Mouse (Mus musculus) midbrain, embryonic 14.5 days (tissue): ENCODE measurements at regions not wholly inside any gene's neighbourhood (a gene's known extent, or its start where the extent isn't known, plus 50 kb on each side); places are given as distances from the start of the nearest gene placed in this dataset.
A peak's percentile ranks its signal among the peaks of the same experiment; 100 is the strongest.

Experiments used
- ATAC-seq: fragments of 200-750 bp; cut with Nextera tagmentation; 2 replicates; pipeline ENCODE4 v1.8.0; 2017; ENCODE audit warnings: moderate number of reproducible peaks, moderate library complexity; ENCODE audit not compliant: low FRiP score, low TSS enrichment
- DNase-seq: peaks from one replicate; pipeline ENCODE4 v3.0.0-alpha.2; 2015
- H3K27ac ChIP-seq: fragments of 300-500 bp; sonication (generic); replicated peaks from 2 replicates; pipeline ENCODE4 v1.5.1; 2014; ENCODE audit warnings: mild to moderate bottlenecking, low read depth, low read length, moderate library complexity
- H3K27me3 ChIP-seq: fragments of 300-500 bp; sonication (generic); 2 replicates; pipeline ENCODE4 v1.6.1; 2014; ENCODE audit warnings: low read length, control low read depth, mixed read lengths; ENCODE audit not compliant: control insufficient read depth, insufficient read depth
- H3K36me3 ChIP-seq: fragments of 300-500 bp; sonication (generic); 2 replicates; pipeline ENCODE4 v1.6.1; 2014; ENCODE audit warnings: low read length, control low read depth; ENCODE audit not compliant: control insufficient read depth, insufficient read depth
- H3K4me1 ChIP-seq: fragments of 300-500 bp; sonication (generic); 2 replicates; pipeline ENCODE4 v1.6.1; 2014; ENCODE audit warnings: mild to moderate bottlenecking, antibody characterized with exemption, low read length, control low read depth; ENCODE audit not compliant: control insufficient read depth, insufficient read depth
- H3K4me2 ChIP-seq: fragments of 300-500 bp; sonication (generic); 2 replicates; pipeline ENCODE4 v1.6.1; 2014; ENCODE audit warnings: mild to moderate bottlenecking, low read length, moderate library complexity
- H3K4me3 ChIP-seq: fragments of 300-500 bp; sonication (generic); replicated peaks from 2 replicates; pipeline ENCODE4 v1.5.1; 2014; ENCODE audit warnings: low read depth, low read length
- H3K9ac ChIP-seq: fragments of 300-500 bp; sonication (generic); replicated peaks from 2 replicates; pipeline ENCODE4 v1.6.1; 2014; ENCODE audit warnings: mild to moderate bottlenecking, low read length, moderate library complexity
- H3K9me3 ChIP-seq: fragments of 300-500 bp; sonication (generic); 2 replicates; pipeline ENCODE4 v1.6.1; 2016; ENCODE audit warnings: low read length, control low read depth, mixed read lengths; ENCODE audit not compliant: control insufficient read depth
- WGBS: fragments of 180-500 bp; shearing (Covaris S2); extraction: QIAGEN DNeasy Blood & Tissue Kit; methylation state at CpG from one replicate; pipeline ENCODE4 v1.1.7; 2014; 5-methylcytosine and 5-hydroxymethylcytosine counted together

GRCm38 (mm10) chr17:92159325-92159724 is 1039.5 kb upstream of the Adcyap1 start:
- Histone ChIP-seq H3K27ac (no peak overlapping the region), H3K36me3 (no peaks in the 10 kb centered on the region), H3K4me1 (no peaks in the 10 kb centered on the region), H3K9ac (no peak overlapping the region), H3K4me2 (no peak overlapping the region), H3K4me3 (no peak overlapping the region), H3K27me3 (no peaks in the 10 kb centered on the region), H3K9me3 (no peaks in the 10 kb centered on the region)
- no peak for DNase-seq
- no peak for ATAC-seq
- 62% methylated on average over 1 of the region's 1 CpGs for WGBS

DNA sequence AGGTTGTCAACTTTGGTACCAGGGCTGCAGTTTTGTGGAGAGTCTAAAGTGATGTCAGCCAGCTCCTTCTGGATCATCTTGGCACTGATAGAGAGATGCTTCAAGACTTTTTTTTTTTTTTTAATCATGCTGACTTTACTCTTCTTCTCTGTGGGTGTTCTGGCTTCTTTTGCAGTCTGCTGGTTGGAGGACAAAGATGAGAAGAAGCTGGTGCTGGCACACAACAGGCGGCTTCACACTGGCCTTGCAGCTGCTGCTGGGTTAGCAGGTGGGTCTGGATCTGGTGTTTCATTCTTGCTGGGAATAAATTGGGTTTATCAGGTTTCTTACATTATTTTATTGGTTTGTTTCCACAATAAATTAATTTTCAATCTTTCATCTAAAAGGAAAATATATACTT is 1013.1 kb upstream of the Adcyap1 start:
- Histone ChIP-seq H3K4me3 (no peak overlapping the region), H3K27ac (no peak overlapping the region), H3K4me2 (no peak overlapping the region), H3K27me3 (no peaks in the 10 kb centered on the region), H3K9me3 (no peaks in the 10 kb centered on the region), H3K36me3 (no peaks in the 10 kb centered on the region), H3K9ac (no peak overlapping the region), H3K4me1 (no peaks in the 10 kb centered on the region)
- ATAC-seq (no peak), DNase-seq (no peak)
- WGBS: 83% methylated on average over 1 of the region's 1 CpGs

- ATAC-seq: no peak
- Histone ChIP-seq H3K27ac (no peak overlapping the region), H3K4me2 (no peak overlapping the region), H3K9me3 (no peaks in the 10 kb centered on the region), H3K9ac (no peak overlapping the region), H3K4me3 (no peak overlapping the region), H3K36me3 (no peaks in the 10 kb centered on the region), H3K27me3 (no peaks in the 10 kb centered on the region), H3K4me1 (no peaks in the 10 kb centered on the region)
- peak; percentile 35 for DNase-seq
Measured at GRCm38 (mm10) chr17:92210730-92211129, 988.1 kb upstream of the Adcyap1 start.

DNA sequence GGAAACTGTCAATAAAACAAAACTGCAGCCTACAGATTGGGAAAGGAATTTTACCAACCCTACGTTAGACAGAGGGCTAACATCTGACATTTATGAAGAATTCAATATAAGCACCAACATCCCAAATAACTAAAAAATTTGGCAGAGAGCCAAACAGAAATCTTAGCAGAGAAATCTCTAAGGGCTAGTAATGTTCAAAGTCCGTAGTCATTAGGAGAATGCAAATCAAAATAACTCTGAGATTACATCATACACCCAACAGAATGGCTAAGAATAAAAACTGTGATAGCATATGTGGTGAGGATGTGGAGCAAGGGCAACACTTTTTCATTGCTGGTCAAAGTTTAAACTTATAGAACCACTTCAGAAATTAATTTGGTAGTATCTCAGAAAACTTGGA is 982.4 kb upstream of the Adcyap1 start:
- no peaks in the 10 kb centered on the region for H3K36me3 ChIP-seq
- H3K9me3 ChIP-seq: no peaks in the 10 kb centered on the region
- H3K4me1 ChIP-seq: no peaks in the 10 kb centered on the region
- H3K9ac ChIP-seq: no peak overlapping the region
- H3K4me2 ChIP-seq: no peak overlapping the region
- WGBS: 69% methylated on average over 2 of the region's 2 CpGs
- no peak for ATAC-seq
- no peak overlapping the region for H3K4me3 ChIP-seq
- H3K27me3 ChIP-seq: no peaks in the 10 kb centered on the region
- DNase-seq: no peak
- H3K27ac ChIP-seq: no peak overlapping the region
